Mouse (Mus musculus) adrenal gland, adult 2 months (tissue): Measurements from ENCODE around the gene Zfp142. TPM values are rescaled to one million over a fixed set of nuclear protein-coding genes. Genes with fewer than 3 reads are reported as not detected.

Experiments
- DNase-seq: peaks from one replicate; pipeline ENCODE4 v3.0.0; 2021
- long read RNA-seq: library from polyadenylated mRNA; stranded (forward); transcript quantifications from one replicate; pipeline ENCODE4 v2.0.0, GENCODE M21; 2021
- polyA plus RNA-seq: library from polyadenylated mRNA; depleted of rRNA; stranded (reverse); fragments of >200 nt; gene quantifications from 2 replicates; pipeline ENCODE4 v1.2.3, GENCODE M21; 2012; rRNA removed
- total RNA-seq, 2 experiments: library from RNA; stranded (reverse); gene quantifications; 2 replicates each; pipeline ENCODE4 v1.2.3; 2021

Gene Zfp142
- total RNA-seq (10 to 100 TPM; 13.5 to 16.3 TPM), polyA plus RNA-seq (13.2 and 14.6 TPM in 2 replicates)
- long read RNA-seq, partial matches to known transcripts, result 1 of 3 reads
- long read RNA-seq, other reads (novel, unspliced or antisense), result 2 of 3 reads

DNA sequence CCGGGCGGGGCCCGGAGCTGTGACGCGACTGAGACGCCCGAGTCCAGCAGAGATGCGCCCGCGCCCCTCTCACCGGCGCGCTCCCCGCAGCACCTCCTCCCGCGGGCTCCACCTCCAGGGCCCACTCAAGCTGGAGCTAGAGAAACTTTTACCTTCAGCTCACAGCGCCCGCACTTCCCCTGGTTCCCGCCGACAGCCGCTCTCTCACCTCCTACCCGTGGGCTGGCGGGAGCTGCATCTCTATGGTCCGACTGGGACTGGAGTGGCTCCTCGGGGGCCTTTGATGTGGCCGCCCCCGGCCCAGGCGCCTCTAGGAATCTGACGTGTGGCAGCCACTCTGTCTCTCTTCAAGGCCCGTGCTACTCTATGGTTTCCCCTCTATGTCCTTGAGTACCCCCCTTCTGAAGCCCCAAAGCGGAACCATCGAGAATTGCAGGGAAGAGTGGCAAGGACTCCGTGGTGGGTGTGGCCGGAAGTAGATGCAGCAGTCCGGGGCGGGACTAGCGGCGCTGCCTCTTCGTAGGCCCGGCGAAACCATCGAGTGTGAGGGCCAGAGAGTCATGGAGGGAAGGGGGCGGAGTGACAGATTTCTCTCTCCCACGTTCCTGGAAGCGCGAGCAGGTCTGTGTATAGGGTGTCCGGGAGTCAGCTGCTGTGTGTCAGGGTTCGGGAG lies at the start of gene Zfp142, which contains the start of gene Bcs1l:
Gene Zfp142, minus strand, starts transcription at position 474 of the 673 bp plus-strand sequence.
Gene Bcs1l, plus strand, starts transcription at position 517 of the 673 bp plus-strand sequence.
- peak; percentile 99 for DNase-seq

DNA sequence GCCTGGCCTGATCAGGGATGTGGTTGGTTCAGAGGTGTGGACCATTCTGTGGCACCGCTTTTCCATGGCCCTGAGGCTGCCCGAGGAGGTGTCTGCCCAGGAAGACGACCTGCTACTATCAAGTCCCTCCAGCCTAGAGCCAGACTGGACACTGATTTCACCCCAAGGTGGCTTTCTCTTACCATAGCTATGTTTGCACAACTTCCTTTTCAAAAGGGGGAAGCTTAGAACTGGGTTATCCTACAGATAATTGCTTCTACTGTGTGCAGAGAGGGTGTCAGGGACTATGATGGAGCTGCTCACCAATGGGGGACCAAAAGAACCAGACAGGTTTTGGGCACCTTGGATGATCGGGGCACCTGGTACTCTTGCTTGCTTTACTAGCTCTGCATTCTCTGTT lies 44.7 kb upstream of the Zfp142 start:
- DNase-seq, result no peak

DNA sequence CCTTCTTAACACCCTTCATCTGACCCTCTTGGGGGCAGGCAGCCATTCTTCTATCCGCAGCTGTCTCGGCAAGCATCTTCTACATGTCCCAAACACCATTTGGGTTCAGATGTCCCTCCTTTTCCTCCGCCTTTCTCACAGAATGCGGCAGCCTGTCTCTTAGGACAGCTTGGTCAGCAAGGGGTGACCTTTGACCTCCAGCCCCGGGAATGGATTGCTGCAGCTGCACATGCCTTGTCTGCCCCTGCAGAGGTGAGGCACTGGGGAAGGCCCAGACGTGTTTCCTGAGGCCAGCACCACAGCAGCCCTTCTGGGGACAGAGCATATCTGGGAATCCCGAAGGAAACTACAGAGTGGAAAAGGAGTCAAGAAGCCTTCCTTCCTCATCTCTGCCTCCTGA lies 40.0 kb upstream of the Zfp142 start:
- DNase-seq, result no peak

DNA sequence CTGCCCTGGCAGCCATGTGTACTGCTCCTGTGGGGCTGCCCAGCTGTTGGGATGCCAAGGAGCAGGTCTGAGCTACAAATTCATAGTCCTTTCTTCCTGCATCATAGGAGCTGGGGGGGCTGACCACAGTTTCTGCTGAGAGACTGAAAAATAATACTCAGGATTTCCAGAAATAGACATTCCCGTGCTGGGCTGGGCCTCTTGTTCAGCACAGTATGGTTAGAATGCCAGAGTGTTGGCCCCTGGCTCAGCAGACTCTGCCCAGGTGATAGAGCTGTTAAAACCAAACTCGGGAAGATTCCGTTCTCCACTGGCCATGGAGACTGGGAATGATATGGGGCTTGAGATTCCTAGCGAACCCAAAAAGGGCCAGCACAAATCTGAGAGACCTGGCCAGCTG lies 38.0 kb upstream of the Zfp142 start:
- DNase-seq, result no peak

DNA sequence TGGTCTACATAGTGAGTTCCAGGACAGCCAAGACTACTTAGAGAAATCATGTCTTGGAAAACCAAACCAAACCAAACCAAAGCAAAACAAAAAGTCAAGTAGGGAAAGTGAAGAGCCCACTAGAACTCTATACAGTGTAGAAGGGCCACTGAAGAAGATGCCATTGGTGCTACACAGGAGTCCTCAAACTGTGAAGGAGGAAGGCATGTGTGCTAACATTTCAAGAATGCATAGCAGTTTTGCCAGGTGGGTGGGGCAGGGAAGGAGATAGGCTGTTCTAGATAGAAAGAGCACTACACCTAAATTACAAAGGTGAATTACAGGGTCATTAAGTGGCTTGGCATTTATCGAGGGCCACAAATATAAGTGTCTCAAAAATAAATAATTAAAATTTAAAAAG lies 36.1 kb upstream of the Zfp142 start:
- DNase-seq, result no peak

DNA sequence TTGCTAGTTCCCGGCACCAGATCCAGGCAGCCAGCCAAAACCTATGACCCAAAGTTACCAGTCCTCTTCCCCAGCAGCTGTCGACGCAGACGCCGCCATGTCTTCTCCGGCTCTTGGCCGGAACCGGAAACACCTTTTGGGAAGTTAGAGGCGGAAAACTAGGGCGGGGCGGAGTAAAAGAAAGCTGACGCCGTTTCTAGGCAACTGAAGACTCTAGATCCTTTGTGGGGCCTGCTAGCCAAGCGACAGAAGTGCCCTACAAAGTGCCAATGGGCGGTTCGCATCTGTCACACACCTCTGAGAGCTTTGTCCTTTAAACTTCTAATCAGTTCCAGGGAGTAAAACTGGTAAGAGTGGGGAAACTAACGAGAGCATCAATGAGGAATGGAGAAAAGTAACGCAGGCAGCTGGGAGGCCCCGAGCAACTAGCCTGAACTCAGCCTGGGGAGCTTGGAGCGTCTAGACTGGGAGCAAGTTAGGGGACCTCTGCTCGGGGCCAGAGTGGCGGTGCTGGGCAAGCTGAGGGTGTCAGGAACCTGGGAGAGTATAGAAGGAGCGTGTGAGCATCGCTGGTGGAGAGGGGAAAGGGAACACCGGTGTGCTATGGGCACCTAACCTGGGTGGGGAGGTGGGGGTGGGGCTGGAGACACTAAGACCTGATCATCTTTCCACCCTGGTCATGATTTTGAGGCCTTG lies 13.4 kb upstream of the Zfp142 start, which contains the start of the genes Rnf25 and Stk36:
Gene Rnf25, minus strand, starts transcription at position 131 of the 696 bp plus-strand sequence.
Gene Stk36, plus strand, starts transcription at position 179 of the 696 bp plus-strand sequence.
- peak; percentile 91 for DNase-seq

DNA sequence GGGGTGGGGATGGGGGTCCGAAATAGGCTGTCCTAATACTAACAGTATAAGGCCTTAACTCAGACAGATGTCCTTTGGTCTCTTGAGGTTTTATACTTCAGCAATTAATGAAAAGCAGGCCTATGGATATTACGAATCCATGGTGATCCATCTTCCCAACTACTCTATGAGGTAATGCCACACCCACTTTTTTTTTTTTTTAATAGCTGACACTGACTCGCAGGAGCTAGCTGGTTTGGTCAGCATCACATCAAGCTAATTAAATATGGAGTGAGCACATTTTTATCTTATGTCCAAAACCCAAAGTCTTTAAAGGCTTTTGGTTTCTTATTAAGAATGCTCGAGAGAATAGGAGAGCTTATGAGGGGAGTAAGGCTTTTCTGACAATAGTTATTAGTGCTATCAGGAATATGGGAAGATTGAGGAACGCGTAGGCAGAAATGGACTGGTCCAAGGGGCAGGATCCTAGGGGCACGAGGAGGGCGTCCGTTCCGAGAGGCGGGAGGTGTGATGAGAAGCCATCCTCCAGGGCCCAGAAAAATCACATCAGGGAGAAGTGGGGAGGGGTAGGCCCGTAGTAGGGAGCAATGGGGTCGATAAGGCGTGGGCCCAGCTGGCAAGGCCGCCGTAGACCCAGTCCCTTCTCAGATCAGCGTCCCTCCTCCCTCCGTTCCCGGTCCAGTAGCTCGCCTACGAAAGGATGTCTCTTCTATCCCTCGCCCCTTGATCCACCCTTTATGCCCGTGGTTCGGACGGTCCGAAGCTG lies 12.6 kb upstream of the Zfp142 start:
- no peak for DNase-seq

DNA sequence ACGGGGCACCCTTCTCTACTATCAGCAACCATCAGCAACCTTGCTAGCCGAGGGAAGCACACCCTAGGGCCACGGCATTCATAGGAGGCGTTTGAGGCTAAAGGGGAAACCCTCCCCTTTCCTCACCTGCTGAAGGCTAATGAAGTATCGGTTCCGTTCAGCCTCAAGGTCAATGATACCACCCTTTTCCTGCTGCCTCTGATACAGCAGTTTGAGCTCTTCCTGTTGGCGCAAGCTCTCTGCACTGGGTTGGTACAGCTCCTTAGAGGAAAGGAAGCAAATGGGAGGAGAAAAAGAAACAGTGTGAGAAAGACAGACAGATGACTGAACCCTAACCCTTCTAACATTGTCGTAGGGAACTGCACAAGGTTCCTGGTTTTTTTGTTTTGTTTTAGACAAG lies 6.4 kb upstream of the Zfp142 start:
- DNase-seq, result no peak

DNA sequence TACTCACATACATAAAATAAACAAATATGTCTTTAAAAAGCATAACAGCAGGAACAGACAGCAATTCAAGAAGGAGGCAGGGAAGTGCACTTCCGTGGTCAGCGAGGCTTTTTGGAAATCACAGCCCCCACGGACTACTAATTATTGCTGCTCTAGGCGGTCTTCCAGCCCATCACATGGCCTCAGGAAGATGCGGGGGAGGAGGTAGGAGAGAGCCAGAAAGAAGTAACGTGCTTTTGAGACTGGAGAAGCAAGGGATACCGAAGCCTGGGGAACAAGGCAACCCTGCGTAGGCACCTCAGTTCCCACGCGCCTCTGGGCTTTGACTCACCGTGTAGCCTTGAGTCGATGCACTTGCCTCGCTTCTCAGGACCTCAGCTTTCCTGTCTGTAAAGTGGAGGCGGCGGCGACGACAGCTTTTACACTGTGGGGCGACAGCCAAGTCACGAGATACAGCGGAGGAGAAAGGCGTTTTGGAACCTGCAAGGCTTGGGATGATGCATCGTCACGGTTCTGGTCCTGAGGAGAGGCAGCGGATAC lies 743 bp downstream of the Zfp142 start:
- DNase-seq, result no peak

DNA sequence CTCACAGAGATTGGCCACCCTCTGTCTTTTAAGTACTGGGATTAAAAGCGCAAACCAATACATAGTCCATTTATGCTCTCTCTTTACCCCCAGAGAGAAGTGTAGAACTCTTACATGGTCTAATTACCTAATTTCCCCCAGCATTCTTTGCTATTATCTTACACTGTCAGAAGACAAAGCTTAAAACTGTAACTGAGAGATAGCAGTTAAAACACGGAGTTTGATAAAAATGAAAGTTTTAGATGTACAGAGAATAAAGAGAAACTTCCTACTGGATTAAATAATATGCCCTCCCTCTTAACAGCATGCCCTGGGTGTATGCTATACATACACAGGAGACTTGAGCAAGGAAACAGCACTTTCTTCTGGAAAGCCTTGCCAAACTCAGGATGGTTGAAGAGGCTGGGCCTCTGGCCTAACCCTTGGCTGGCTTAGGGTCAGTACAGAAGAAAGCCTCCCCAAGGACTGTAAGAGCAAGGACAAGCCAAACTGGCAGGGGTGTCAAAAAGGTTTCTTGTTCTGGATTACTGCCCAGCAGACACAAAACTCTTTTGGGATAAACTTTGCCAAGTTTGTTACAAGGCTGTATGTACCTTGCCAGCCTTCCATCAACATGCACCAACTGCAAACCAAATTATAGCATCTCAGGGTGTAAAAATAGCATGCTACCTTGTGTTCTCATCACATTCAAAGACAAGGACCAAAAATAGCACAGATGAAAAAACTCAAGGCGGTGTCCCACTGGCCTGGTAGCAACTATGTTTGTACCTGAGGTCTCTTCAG lies 3.2 kb downstream of the Zfp142 start:
- DNase-seq, result peak; percentile 36

DNA sequence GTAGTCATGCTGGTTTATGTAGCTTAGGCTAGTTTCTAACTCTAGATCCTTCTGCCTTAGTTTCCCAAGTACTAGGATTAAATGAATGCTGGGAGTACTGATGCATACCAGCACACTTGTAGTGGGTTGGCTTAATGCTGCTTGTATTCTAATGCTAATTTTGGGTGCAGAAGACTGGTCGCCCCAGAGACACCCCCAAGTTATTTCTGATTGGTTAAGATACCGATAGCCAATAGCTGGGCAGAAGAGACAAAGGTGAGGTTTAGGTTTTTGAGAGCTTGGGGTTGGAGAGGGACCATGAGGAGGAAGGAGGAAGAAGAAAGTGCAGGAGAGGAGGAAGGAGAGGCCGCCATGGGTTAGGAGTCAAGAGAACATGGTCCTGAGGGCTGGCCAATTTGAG lies 5.4 kb downstream of the Zfp142 start:
- DNase-seq, result no peak

DNA sequence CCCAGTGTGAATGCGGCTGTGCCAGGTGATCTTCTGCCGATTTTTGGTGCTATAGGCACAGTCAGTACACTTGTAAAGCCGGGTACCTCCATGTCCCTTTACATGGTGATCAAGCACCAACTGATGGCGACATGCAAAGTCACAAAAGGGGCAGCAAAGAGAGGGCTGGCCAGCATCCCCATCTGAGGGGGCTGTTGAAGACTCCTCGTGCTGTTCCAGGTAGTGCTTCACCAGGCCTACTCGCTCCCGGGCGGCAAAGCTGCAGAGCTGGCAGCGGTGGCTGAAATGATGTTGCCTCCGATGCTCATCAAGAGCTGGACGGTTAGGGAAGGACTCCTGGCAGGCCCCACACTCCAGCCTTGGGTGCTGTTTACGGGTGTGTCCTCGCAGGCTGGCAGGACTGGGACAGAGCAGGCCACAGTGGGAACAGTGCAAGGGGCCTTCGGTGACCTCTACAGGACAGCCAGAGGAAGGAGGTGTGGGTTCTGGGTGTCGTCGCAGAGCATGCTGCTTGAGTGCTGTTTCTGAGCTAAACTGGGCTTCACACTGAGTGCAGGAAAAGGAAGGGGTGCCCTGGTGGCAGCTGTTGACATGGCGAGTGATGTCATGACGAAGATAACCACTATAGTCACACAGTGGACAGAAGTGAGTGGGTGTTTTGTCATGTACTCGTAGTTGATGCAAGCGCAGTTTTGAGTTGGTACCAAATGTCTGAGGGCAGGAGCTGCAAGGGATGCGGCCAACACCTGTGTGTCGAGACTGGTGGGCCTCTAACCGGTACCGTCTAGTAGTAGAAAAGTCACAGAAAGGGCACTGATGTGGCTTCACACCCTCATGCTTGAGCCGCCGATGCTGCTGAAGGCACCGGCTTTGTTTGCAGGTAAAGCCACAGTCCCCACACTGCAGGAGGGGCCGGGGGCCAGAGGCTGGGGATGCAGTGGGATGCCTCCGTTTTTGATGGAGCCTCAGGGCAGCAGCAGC lies 18.0 kb downstream of the Zfp142 start:
- no peak for DNase-seq

DNA sequence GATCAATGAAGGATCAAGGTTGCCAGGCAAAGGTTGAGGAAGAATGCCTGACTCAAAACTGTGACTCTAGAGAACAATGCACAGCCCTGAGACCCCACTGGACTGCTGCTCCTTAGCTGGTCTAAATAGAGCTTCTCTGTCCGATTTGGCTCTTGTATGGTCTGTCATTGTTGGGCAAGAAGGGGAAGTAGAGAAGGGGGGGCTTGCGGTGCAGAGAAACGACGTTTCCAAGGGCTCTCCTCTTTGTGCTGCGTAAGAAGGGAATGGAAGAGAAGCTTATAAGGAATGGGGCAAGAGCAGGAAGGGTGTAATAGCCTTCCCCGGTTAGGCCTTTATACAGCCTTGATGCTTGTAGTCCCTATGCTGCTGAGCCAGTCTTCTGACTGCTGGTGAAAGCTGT lies 22.2 kb downstream of the Zfp142 start:
- no peak for DNase-seq

DNA sequence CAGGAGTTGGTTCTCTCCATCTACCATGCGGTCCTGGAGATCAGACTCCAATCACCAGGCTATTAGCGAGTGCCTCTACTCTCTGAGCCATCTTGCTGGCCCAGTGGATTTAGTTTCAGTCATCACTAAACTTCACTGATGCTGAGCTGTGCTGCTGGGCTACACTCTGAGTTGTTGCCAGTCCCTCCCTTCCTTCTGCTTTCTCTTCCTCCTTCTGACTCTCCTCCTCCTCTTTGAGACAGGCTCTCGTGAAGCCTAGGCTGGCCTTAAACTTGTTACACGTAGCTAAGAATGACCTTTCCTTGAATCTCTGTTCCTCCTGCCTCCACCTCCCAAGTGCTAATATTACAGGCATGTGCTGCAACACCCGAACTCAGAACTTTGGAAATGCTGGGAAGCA lies 29.0 kb downstream of the Zfp142 start:
- DNase-seq, result no peak

DNA sequence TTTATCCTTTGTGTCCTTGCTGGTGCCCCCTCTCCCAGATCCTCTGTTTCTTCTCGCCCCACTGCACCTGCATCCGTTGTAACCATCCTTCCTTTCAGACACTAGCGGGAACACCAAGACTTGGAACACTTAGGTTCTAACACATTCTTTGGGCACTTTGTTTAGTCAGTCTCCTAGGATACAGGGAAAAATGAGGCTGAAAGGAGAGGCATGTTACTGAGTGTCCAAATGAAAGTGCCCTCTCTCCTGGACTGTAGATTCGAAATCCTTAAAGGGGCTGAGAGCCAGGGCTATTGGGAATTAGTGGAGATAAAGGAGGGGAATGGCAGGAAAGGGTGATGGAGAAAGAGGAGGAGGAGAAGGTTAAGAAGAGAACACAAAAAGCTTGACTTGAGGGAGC lies 43.9 kb downstream of the Zfp142 start, which contains the start of gene Usp37:
Gene Usp37, minus strand, starts transcription at position 101 of the 400 bp plus-strand sequence.
- no peak for DNase-seq

DNA sequence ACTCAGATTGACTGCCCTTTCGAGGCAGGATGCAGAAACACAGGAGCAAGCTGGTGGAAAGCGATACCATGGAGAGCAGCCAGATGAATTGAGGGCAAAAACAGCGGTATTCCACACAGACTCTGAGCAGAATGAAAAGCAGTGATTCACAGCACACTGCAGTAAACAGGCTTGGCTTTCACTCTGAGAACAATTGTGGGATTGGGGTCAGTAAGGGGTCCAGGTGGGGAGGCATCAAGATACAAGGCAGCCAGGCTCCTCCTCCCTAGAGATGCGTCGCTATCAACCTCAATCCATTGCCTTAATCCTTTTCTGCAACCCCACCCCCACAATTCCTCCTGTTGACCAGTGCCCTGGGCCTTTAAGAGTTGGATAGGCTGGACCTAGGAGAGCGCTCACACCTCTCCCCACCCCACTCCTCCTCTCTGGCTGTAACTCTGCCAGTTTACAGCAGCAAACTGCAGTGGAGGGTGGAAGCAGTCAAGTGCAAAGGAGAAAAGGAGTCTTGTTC lies 45.5 kb downstream of the Zfp142 start, which contains the start of gene Plcd4:
Gene Plcd4, plus strand, starts transcription at position 438 of the 511 bp plus-strand sequence.
- DNase-seq, result peak; percentile 25

DNA sequence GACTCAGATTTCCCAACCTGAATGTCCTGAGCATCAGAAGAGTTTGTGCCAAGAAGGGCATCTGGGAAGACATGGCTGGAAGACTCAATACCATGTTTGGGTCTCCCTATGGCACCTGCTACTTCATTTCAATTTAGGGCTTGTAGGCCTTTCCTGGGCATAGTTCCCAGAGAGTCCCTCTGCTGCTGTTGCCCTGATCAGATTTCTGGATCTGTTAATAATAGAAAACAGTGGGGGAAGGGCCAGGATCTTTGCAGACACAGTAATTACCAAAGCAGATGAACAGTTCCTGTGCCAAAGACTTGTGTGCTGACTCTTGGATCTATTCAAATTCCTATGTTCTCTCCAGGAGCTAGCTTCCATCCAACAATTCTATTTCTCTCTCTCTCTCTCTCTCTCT lies 49.4 kb downstream of the Zfp142 start:
- DNase-seq, result no peak

DNA sequence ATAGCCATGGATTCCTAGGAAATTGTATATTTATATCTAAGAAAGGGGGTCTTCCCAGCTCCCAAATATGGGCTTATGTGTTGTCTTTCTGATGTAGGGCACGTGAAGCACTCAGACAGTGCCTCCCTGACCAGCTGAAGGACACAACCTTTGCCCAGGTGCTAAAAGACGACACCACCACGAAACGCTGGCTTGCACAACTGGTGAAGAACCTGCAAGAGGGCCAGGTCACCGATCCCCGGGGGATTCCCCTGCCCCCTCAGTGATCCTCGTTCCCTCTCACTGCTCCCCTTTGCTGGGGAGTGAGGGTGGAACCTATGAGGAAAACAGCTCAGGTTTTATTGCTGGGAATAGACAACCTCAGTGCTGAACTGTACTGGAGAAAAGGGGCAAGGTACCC lies 59.5 kb downstream of the Zfp142 start:
- no peak for DNase-seq

DNA sequence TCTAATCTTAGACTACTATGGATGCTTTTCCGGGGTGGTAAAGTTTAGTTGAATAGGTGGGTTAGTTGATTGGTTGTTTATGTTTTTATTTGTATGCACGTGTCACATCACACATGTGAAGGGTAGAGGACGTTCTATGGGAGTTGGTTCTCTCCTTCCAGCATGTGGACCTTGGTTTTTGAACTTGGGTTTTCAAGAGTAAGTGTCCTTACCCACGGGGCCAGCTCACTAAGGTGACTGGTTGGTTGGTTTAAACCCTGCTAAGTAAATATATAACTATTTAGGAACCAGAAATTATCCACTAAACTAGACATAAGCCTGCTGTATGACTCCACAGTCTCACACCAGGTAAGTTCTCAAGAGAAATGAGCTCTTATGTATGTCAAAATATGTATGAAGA lies 63.3 kb downstream of the Zfp142 start:
- DNase-seq, result no peak

DNA sequence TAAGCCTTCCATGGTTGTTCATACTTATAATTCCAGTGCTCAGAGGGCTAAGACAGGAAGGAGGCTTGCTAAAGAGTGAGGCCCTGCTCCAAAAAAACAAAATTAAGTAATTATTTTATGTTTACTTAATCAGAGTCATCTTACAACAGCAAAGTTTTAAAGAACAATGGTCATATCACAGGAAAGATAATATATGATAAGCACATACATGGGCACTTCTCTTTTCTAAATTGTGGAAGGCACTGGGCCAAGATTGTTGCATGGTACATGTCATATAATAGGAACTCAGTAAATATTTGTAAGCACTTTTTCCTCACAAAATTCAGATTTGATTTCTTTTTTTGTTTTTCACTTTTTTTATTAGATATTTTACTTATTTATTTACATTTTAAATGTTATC lies 68.2 kb downstream of the Zfp142 start:
- DNase-seq, result no peak
